10 mouse cellular contexts compared by ENCODE assay signal in genomic region chr6:87183981-87184380, GRCm38 (mm10).
DNase-seq lines count a peak whose midpoint lies in the region; ATAC-seq lines count a peak whose summit lies in the region.
"Had no signal": no experiment of that assay in that cellular context is flagged by ENCODE, and none has a peak within 500 bp of the region (broad histone marks: within the 10 kb centered on the region; RNA-seq: fewer than 3 reads in every experiment).

No protein-coding gene starts in this region.

- WGBS in heart, embryonic 14.5 days = 51% methylated on average over 11 of the region's 11 CpGs

- intact Hi-C loops in heart, postnatal 36 days (cut with DNase I) = no loop called here

- H3K4me2 ChIP-seq in heart, embryonic 14.5 days (ENCODE audit: low read length) = peak overlapping the region; percentile 43

- H3K9me3 ChIP-seq in heart, embryonic 14.5 days (ENCODE audit: control insufficient read depth, low read length) = no peaks in the 10 kb centered on the region

- ATAC-seq in heart, embryonic 14.5 days (ENCODE audit: insufficient number of reproducible peaks, insufficient read depth, low FRiP score, low read depth) = no peak
- ATAC-seq in erythroid progenitor cell, adult 5-6 weeks (replicated peaks; ENCODE audit: low FRiP score, poor library complexity, severe bottlenecking) = peak; percentile 88
- peak; percentile 93 for ATAC-seq in megakaryocyte progenitor cell, adult 5-6 weeks (replicated peaks; ENCODE audit: poor library complexity)
- ATAC-seq in monocyte, adult 5-6 weeks (replicated peaks; ENCODE audit: insufficient number of reproducible peaks, low FRiP score, low TSS enrichment, poor library complexity, severe bottlenecking) = no peak

- peaks cover 4% of the 10 kb centered on the region; the same call in 1 of the 2 replicates for H3K36me3 ChIP-seq in heart, embryonic 14.5 days (ENCODE audit: control insufficient read depth, insufficient read depth, low read length)

- H3K4me3 ChIP-seq in heart, embryonic 14.5 days (ENCODE audit: control insufficient read depth in 1 of 2, insufficient read depth in 1 of 2, low read depth in 1 of 2, low read length in 2 of 2) = no peak overlapping the region

- no peak overlapping the region for H3K9ac ChIP-seq in heart, embryonic 14.5 days (ENCODE audit: low read length)

- peaks cover 24 to 33% of the 10 kb centered on the region in 2 experiments for H3K4me1 ChIP-seq in heart, embryonic 14.5 days (ENCODE audit: control insufficient read depth in 2 of 2, insufficient read depth in 2 of 2, low read length in 2 of 2)

- no peaks in the 10 kb centered on the region for H3K27me3 ChIP-seq in heart, embryonic 14.5 days (ENCODE audit: control insufficient read depth, insufficient read depth, low read length)

- peak overlapping the region; percentile 83 to 86 for H3K27ac ChIP-seq in heart, embryonic 14.5 days (replicated peaks in 1 of 2; ENCODE audit: control insufficient read depth in 1 of 2, insufficient read depth in 1 of 2, low read depth in 2 of 2, low read length in 2 of 2)

- DNase-seq in heart, postnatal 36 days = no peak
- peak; percentile 75 for DNase-seq in MEL-GATA-1-ER (ENCODE audit: extremely low read depth, low read depth)
- DNase-seq in thymus, postnatal 25 days = no peak
- DNase-seq in adrenal gland, postnatal 25 days = no peak
- DNase-seq: adrenal gland, postnatal 10 days; lung, postnatal 14 days had no signal

Comparison
In these comparisons a context has a peak if more than half of its experiments do, and no peak if none do; other contexts are left out.
1. ATAC-seq: peak in erythroid progenitor cell, adult 5-6 weeks (single experiment) and megakaryocyte progenitor cell, adult 5-6 weeks (single experiment); none in heart, embryonic 14.5 days (single experiment) and monocyte, adult 5-6 weeks (single experiment).